Mouse (Mus musculus) limb, embryonic 11.5 days (tissue): ENCODE results near the gene Kalrn. TPM values are rescaled to one million over a fixed set of nuclear protein-coding genes. Genes with fewer than 3 reads are reported as not detected.

ENCODE experiments used
- ATAC-seq: fragments of 200-750 bp; cut with Nextera tagmentation; 2 replicates; pipeline ENCODE4 v1.8.0; 2017; ENCODE audit warnings: low read depth; ENCODE audit not compliant: insufficient number of reproducible peaks, low FRiP score, low TSS enrichment
- DNase-seq: peaks from one replicate; pipeline ENCODE4 v3.0.0-alpha.2; 2015; ENCODE audit warnings: low spot score
- H3K27ac ChIP-seq: fragments of 300-500 bp; sonication (generic); replicated peaks from 2 replicates; pipeline ENCODE4 v1.5.1; 2014; ENCODE audit warnings: low read depth, mild to moderate bottlenecking, low read length
- H3K27me3 ChIP-seq: fragments of 300-500 bp; sonication (generic); 2 replicates; pipeline ENCODE4 v1.6.1; 2014; ENCODE audit warnings: mild to moderate bottlenecking, low read length, mixed read lengths; ENCODE audit not compliant: control insufficient read depth, insufficient read depth
- H3K36me3 ChIP-seq: fragments of 300-500 bp; sonication (generic); 2 replicates; pipeline ENCODE4 v1.6.1; 2014; ENCODE audit warnings: mild to moderate bottlenecking, low read length, moderate library complexity, mixed read lengths; ENCODE audit not compliant: control insufficient read depth, insufficient read depth
- H3K4me1 ChIP-seq: fragments of 300-500 bp; sonication (generic); 2 replicates; pipeline ENCODE4 v1.6.1; 2014; ENCODE audit warnings: low read length, mixed read lengths; ENCODE audit not compliant: control insufficient read depth, insufficient read depth
- H3K4me2 ChIP-seq: fragments of 300-500 bp; sonication (generic); 2 replicates; pipeline ENCODE4 v1.6.1; 2014; ENCODE audit warnings: low read depth, mild to moderate bottlenecking, moderate library complexity; ENCODE audit not compliant: severe bottlenecking
- H3K4me3 ChIP-seq: fragments of 300-500 bp; sonication (generic); 2 replicates; pipeline ENCODE4 v1.5.1; 2014; ENCODE audit warnings: low read depth, low read length
- H3K9ac ChIP-seq: fragments of 300-500 bp; sonication (generic); 2 replicates; pipeline ENCODE4 v1.6.1; 2014; ENCODE audit warnings: mild to moderate bottlenecking, low read length
- H3K9me3 ChIP-seq: fragments of 300-500 bp; sonication (generic); 2 replicates; pipeline ENCODE4 v1.6.1; 2016; ENCODE audit warnings: low read length; ENCODE audit not compliant: control insufficient read depth
- WGBS: fragments of 180-500 bp; shearing (Covaris S2); extraction: QIAGEN DNeasy Blood & Tissue Kit; methylation state at CpG from one replicate; pipeline ENCODE4 v1.1.7; 2014; 5-methylcytosine and 5-hydroxymethylcytosine counted together
- polyA plus RNA-seq: library from polyadenylated mRNA; unstranded; fragments of >200 nt; fragmentation: Nextera tagmentation; extraction: Ambion mirVana; gene quantifications from 2 replicates; pipeline ENCODE4 v1.2.1, GENCODE M21; 2014

Kalrn gene
- polyA plus RNA-seq, 1 experiment from 2014 or later: 11.5 TPM

GRCm38 (mm10) chr16:34405094-34405493 is 168.2 kb downstream of the Kalrn start:
- no peaks in the 10 kb centered on the region for H3K9me3 ChIP-seq
- H3K4me2 ChIP-seq: no peak overlapping the region
- H3K27ac ChIP-seq: no peak overlapping the region
- no peaks in the 10 kb centered on the region for H3K4me1 ChIP-seq
- DNase-seq (no peak), ATAC-seq (no peak)
- H3K4me3 ChIP-seq: no peak overlapping the region
- 73% methylated on average over 5 of the region's 5 CpGs for WGBS
- no peak overlapping the region for H3K9ac ChIP-seq
- H3K36me3 ChIP-seq: no peaks in the 10 kb centered on the region
- no peaks in the 10 kb centered on the region for H3K27me3 ChIP-seq

- no peak overlapping the region for H3K27ac ChIP-seq
- H3K4me1 ChIP-seq: no peaks in the 10 kb centered on the region
- DNase-seq (no peak), ATAC-seq (no peak)
- no peaks in the 10 kb centered on the region for H3K9me3 ChIP-seq
- H3K9ac ChIP-seq: no peak overlapping the region
- no peak overlapping the region for H3K4me2 ChIP-seq
- H3K27me3 ChIP-seq: no peaks in the 10 kb centered on the region
- H3K4me3 ChIP-seq: no peak overlapping the region
- H3K36me3 ChIP-seq: no peaks in the 10 kb centered on the region
- 76% methylated on average over 1 of the region's 1 CpGs for WGBS
Measured at GRCm38 (mm10) chr16:34401216-34401615, 172.1 kb downstream of the Kalrn start.

- no peaks in the 10 kb centered on the region for H3K36me3 ChIP-seq
Measured at GRCm38 (mm10) chr16:34400102-34400728, 173.1 kb downstream of the Kalrn start.

GRCm38 (mm10) chr16:34395221-34395811 is 178.0 kb downstream of the Kalrn start:
- H3K4me1 ChIP-seq: no peaks in the 10 kb centered on the region
- H3K36me3 ChIP-seq: no peaks in the 10 kb centered on the region
- DNase-seq: no peak
- no peak overlapping the region for H3K27ac ChIP-seq
- H3K27me3 ChIP-seq: no peaks in the 10 kb centered on the region
- no peak for ATAC-seq
- no peak overlapping the region for H3K4me3 ChIP-seq
- H3K9ac ChIP-seq: no peak overlapping the region
- no peak overlapping the region for H3K4me2 ChIP-seq
- H3K9me3 ChIP-seq: no peaks in the 10 kb centered on the region

More at GRCm38 (mm10) chr16:34400102-34400728, 173.1 kb downstream of the Kalrn start:
- Histone ChIP-seq H3K4me2 (no peak overlapping the region), H3K4me3 (no peak overlapping the region), H3K9ac (no peak overlapping the region), H3K4me1 (no peaks in the 10 kb centered on the region), H3K9me3 (no peaks in the 10 kb centered on the region), H3K27me3 (no peaks in the 10 kb centered on the region), H3K27ac (no peak overlapping the region)
- peak; percentile 87 for DNase-seq
- ATAC-seq: no peak
- WGBS: 42% methylated on average over 13 of the region's 13 CpGs

- H3K27me3 ChIP-seq: no peaks in the 10 kb centered on the region
- H3K27ac ChIP-seq: no peak overlapping the region
- no peak overlapping the region for H3K4me2 ChIP-seq
- no peak overlapping the region for H3K9ac ChIP-seq
- no peaks in the 10 kb centered on the region for H3K4me1 ChIP-seq
- H3K9me3 ChIP-seq: no peaks in the 10 kb centered on the region
- H3K36me3 ChIP-seq: no peaks in the 10 kb centered on the region
- no peak overlapping the region for H3K4me3 ChIP-seq
- DNase-seq (no peak), ATAC-seq (no peak)
- WGBS: 85% methylated on average over 5 of the region's 5 CpGs
Measured at GRCm38 (mm10) chr16:34389520-34390271, 183.6 kb downstream of the Kalrn start.

- Histone ChIP-seq H3K36me3 (no peaks in the 10 kb centered on the region), H3K9me3 (no peaks in the 10 kb centered on the region), H3K27me3 (no peaks in the 10 kb centered on the region), H3K4me1 (no peaks in the 10 kb centered on the region), H3K4me3 (no peak overlapping the region), H3K4me2 (no peak overlapping the region), H3K9ac (no peak overlapping the region), H3K27ac (no peak overlapping the region)
- no peak for DNase-seq
- 87% methylated on average over 6 of the region's 6 CpGs for WGBS
- ATAC-seq: no peak
Measured at GRCm38 (mm10) chr16:34388871-34389270, 184.5 kb downstream of the Kalrn start.

- Histone ChIP-seq H3K27ac (no peak overlapping the region), H3K4me3 (no peak overlapping the region), H3K27me3 (no peaks in the 10 kb centered on the region), H3K9ac (no peak overlapping the region), H3K9me3 (no peaks in the 10 kb centered on the region), H3K4me2 (no peak overlapping the region), H3K4me1 (no peaks in the 10 kb centered on the region), H3K36me3 (no peaks in the 10 kb centered on the region)
- WGBS: 90% methylated on average over 8 of the region's 8 CpGs
- DNase-seq: no peak
- no peak for ATAC-seq
Measured at GRCm38 (mm10) chr16:34385065-34385464, 188.3 kb downstream of the Kalrn start.

- ATAC-seq (no peak), DNase-seq (no peak)
- WGBS: 90% methylated on average over 4 of the region's 4 CpGs
- H3K36me3 ChIP-seq: no peaks in the 10 kb centered on the region
- H3K9ac ChIP-seq: no peak overlapping the region
- no peaks in the 10 kb centered on the region for H3K9me3 ChIP-seq
- no peak overlapping the region for H3K27ac ChIP-seq
- H3K27me3 ChIP-seq: no peaks in the 10 kb centered on the region
- H3K4me2 ChIP-seq: no peak overlapping the region
- H3K4me1 ChIP-seq: no peaks in the 10 kb centered on the region
- no peak overlapping the region for H3K4me3 ChIP-seq
Measured at GRCm38 (mm10) chr16:34382992-34383391, 190.3 kb downstream of the Kalrn start.
